Mouse (Mus musculus): ENCODE measurements at regions not wholly inside any gene's neighbourhood (a gene's known extent, or its start where the extent isn't known, plus 50 kb on each side); places are given as distances from the start of the nearest gene placed in this dataset.

- no peak overlapping the region for H3K4me3 ChIP-seq (ENCODE audit: control insufficient read depth in 1 of 2, insufficient read depth in 1 of 2, low read depth in 2 of 2, low read length in 2 of 2)
- H3K4me1 ChIP-seq (ENCODE audit: control insufficient read depth in 1 of 2, insufficient read depth in 2 of 2, low read length in 2 of 2), result no peaks in the 10 kb centered on the region
- no peaks in the 10 kb centered on the region for H3K79me2 ChIP-seq (ENCODE audit: control insufficient read depth, insufficient read depth, low read length, poor library complexity)
- H3K9ac ChIP-seq (ENCODE audit: control insufficient read depth, low read depth, low read length, poor library complexity, severe bottlenecking), result no peak overlapping the region
- H3K27me3 ChIP-seq (ENCODE audit: control insufficient read depth in 1 of 2, insufficient read depth in 2 of 2, low read length in 2 of 2), result no peaks in the 10 kb centered on the region; a peak in 1 of 4 replicates
- no peak for TF ChIP-seq MYC (IDR thresholded peaks at IDR 0.05; ENCODE audit: low read depth, low read length)
- no peak for TF ChIP-seq KAT2A (conservative IDR thresholded peaks at IDR 0.05; ENCODE audit: low read depth, low read length)
- TF ChIP-seq MXI1 (IDR thresholded peaks at IDR 0.05; ENCODE audit: low read depth, low read length), result no peak
- no peak for TF ChIP-seq RCOR1 (IDR thresholded peaks at IDR 0.05; ENCODE audit: low read depth, low read length)
- no peak for TF ChIP-seq MYB (IDR thresholded peaks at IDR 0.05; ENCODE audit: low read depth, low read length)
- no peak for TF ChIP-seq SIN3A (IDR thresholded peaks at IDR 0.05; ENCODE audit: low read length)
- TF ChIP-seq POLR2AphosphoS2 (IDR thresholded peaks at IDR 0.05; ENCODE audit: low read length), result no peak
- TF ChIP-seq CTCF (IDR thresholded peaks at IDR 0.05 in 2 of 3, conservative IDR thresholded peaks at IDR 0.05 in 1 of 3; ENCODE audit: control insufficient read depth in 1 of 3, insufficient read depth in 1 of 3, low read depth in 2 of 3, low read length in 3 of 3, poor library complexity in 1 of 3, severe bottlenecking in 1 of 3), result no peak
- no peak for TF ChIP-seq ELF1 (IDR thresholded peaks at IDR 0.05; ENCODE audit: low read depth, low read length)
- TF ChIP-seq HCFC1 (IDR thresholded peaks at IDR 0.05; ENCODE audit: low read depth, low read length), result no peak
- no peak for TF ChIP-seq MAX (IDR thresholded peaks at IDR 0.05; ENCODE audit: low read length)
- no peak for TF ChIP-seq ZNF384 (IDR thresholded peaks at IDR 0.05; ENCODE audit: low read depth, low read length)
- TF ChIP-seq ETS1 (IDR thresholded peaks at IDR 0.05; ENCODE audit: low read depth, low read length), result no peak
- no peak for TF ChIP-seq BHLHE40 (IDR thresholded peaks at IDR 0.05; ENCODE audit: borderline replicate concordance, low read depth, low read length)
- no peak for TF ChIP-seq MAZ (IDR thresholded peaks at IDR 0.05; ENCODE audit: low read depth, low read length)
- no peak for TF ChIP-seq UBTF (IDR thresholded peaks at IDR 0.05; ENCODE audit: borderline replicate concordance, insufficient read depth, low read depth, low read length)
- TF ChIP-seq POLR2A (IDR thresholded peaks at IDR 0.05; ENCODE audit: control insufficient read depth in 1 of 2, insufficient read depth in 1 of 2, low read depth in 1 of 2, low read length in 2 of 2, poor library complexity in 1 of 2), result no peak
- no peak for TF ChIP-seq NRF1 (IDR thresholded peaks at IDR 0.05; ENCODE audit: insufficient read depth, low read depth, low read length, poor library complexity, severe bottlenecking)
- no peak for TF ChIP-seq JUND (IDR thresholded peaks at IDR 0.05; ENCODE audit: low read depth, low read length)
- no peak for TF ChIP-seq MEF2A (IDR thresholded peaks at IDR 0.05; ENCODE audit: extremely low read depth, insufficient replicate concordance, low read depth, low read length, poor library complexity, severe bottlenecking)
- no peaks in the 10 kb centered on the region for H3K9me3 ChIP-seq (replicated peaks; ENCODE audit: insufficient read depth, low read length)
- DNase-seq (ENCODE audit: low read depth, low spot score), result no peak
- H3K36me3 ChIP-seq (ENCODE audit: control insufficient read depth in 1 of 2, insufficient read depth in 2 of 2, low read length in 2 of 2), result no peaks in the 10 kb centered on the region
- H3K27ac ChIP-seq (ENCODE audit: control insufficient read depth, low read depth, low read length), result no peak overlapping the region
Measured at GRCm38 (mm10) chr15:6016637-6017049, 282.9 kb upstream of the Dab2 start.

- no peaks in the 10 kb centered on the region for H3K79me2 ChIP-seq (ENCODE audit: control insufficient read depth, insufficient read depth, low read length, poor library complexity)
- H3K4me3 ChIP-seq (ENCODE audit: control insufficient read depth in 1 of 2, insufficient read depth in 1 of 2, low read depth in 2 of 2, low read length in 2 of 2), result no peak overlapping the region
- H3K36me3 ChIP-seq (ENCODE audit: control insufficient read depth in 1 of 2, insufficient read depth in 2 of 2, low read length in 2 of 2), result no peaks in the 10 kb centered on the region
- no peaks in the 10 kb centered on the region for H3K27me3 ChIP-seq (ENCODE audit: control insufficient read depth in 1 of 2, insufficient read depth in 2 of 2, low read length in 2 of 2)
- H3K27ac ChIP-seq (ENCODE audit: control insufficient read depth, low read depth, low read length), result no peak overlapping the region
- no peaks in the 10 kb centered on the region for H3K4me1 ChIP-seq (ENCODE audit: control insufficient read depth in 1 of 2, insufficient read depth in 2 of 2, low read length in 2 of 2)
- DNase-seq (ENCODE audit: low read depth, low spot score), result no peak
- H3K9me3 ChIP-seq (replicated peaks; ENCODE audit: insufficient read depth, low read length), result no peaks in the 10 kb centered on the region
- no peak overlapping the region for H3K9ac ChIP-seq (ENCODE audit: control insufficient read depth, low read depth, low read length, poor library complexity, severe bottlenecking)
- TF ChIP-seq ELF1 (IDR thresholded peaks at IDR 0.05; ENCODE audit: low read depth, low read length) (no peak), ZKSCAN1 (IDR thresholded peaks at IDR 0.05; ENCODE audit: low read depth, low read length) (no peak), USF1 (IDR thresholded peaks at IDR 0.05; ENCODE audit: low read depth, low read length) (no peak), SIN3A (IDR thresholded peaks at IDR 0.05; ENCODE audit: low read length) (no peak), MYC (IDR thresholded peaks at IDR 0.05; ENCODE audit: low read depth, low read length) (no peak), CHD1 (IDR thresholded peaks at IDR 0.05; ENCODE audit: low read depth, low read length) (no peak), MAFK (IDR thresholded peaks at IDR 0.05; ENCODE audit: borderline replicate concordance, low read depth, low read length) (no peak), TAL1 (IDR thresholded peaks at IDR 0.05; ENCODE audit: low read length) (no peak), RCOR1 (IDR thresholded peaks at IDR 0.05; ENCODE audit: low read depth, low read length) (no peak), BHLHE40 (IDR thresholded peaks at IDR 0.05; ENCODE audit: borderline replicate concordance, low read depth, low read length) (no peak), E2F4 (IDR thresholded peaks at IDR 0.05; ENCODE audit: borderline replicate concordance, low read depth, low read length) (no peak), MAZ (IDR thresholded peaks at IDR 0.05; ENCODE audit: low read depth, low read length) (no peak), MAX (IDR thresholded peaks at IDR 0.05; ENCODE audit: low read length) (no peak), HCFC1 (IDR thresholded peaks at IDR 0.05; ENCODE audit: low read depth, low read length) (no peak), MYB (IDR thresholded peaks at IDR 0.05; ENCODE audit: low read depth, low read length) (no peak), SMC3 (IDR thresholded peaks at IDR 0.05; ENCODE audit: low read depth, low read length) (no peak), POLR2A (IDR thresholded peaks at IDR 0.05; ENCODE audit: control insufficient read depth in 1 of 2, insufficient read depth in 1 of 2, low read depth in 1 of 2, low read length in 2 of 2, poor library complexity in 1 of 2) (no peak), NELFE (IDR thresholded peaks at IDR 0.05; ENCODE audit: low read depth, low read length) (no peak), POLR2AphosphoS5 (IDR thresholded peaks at IDR 0.05; ENCODE audit: borderline replicate concordance, low read depth, low read length) (no peak), MXI1 (IDR thresholded peaks at IDR 0.05; ENCODE audit: low read depth, low read length) (no peak)
Measured at GRCm38 (mm10) chr15:6025543-6025942, 274.0 kb upstream of the Dab2 start.

Data from MEL (cell line).